Mouse (Mus musculus): ENCODE measurements around the gene Parp12. TPM values are rescaled to one million over a fixed set of nuclear protein-coding genes. Genes with fewer than 3 reads are reported as not detected.
A peak's percentile ranks its signal among the peaks of the same experiment; 100 is the strongest.

The Parp12 gene
- polyA plus RNA-seq, 1 experiment from 2014 or later: 3.1 TPM

DNA sequence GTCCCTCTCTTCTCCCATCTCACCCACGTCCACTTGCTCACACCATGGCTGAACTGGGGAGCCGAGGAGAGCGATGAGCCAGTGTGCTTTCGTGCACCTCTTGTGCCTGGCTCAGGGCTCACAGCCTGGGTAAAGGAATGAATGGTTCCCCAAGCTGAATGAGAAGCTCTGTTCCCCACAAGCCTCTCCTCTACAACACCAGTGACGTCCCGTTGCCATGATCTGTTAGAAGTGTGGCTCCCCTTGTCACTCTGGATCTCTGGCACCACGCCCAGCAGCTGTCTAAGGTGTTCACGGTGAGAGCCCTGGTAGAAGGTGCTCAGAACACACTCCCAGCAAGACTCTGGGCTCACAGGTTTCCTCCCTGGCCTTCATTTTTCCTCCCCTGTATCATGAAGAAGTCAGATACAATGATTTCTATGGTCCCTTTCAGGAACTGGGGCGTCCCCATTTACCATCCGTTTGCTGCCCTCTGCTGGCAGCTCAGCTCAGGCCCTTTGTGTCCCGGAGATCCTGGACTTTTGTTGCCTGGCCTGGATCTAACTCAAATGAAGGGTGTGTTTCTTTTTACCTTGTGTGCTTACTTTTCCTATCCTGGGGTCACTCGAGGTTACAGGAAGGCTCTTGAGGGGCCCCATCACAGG, 51.1 kb downstream of the Parp12 start:
- H3K27me3 ChIP-seq (ENCODE audit: control insufficient read depth, insufficient read depth, low read length): no peaks in the 10 kb centered on the region
- no peak overlapping the region for H3K9ac ChIP-seq (ENCODE audit: low read length)
- no peak overlapping the region for H3K27ac ChIP-seq (ENCODE audit: low read depth, low read length)
- ATAC-seq (replicated peaks; ENCODE audit: low FRiP score) (peak; percentile 39; the same call in 1 of the 2 replicates), DNase-seq (ENCODE audit: low spot score) (peak; percentile 88)
- no peaks in the 10 kb centered on the region for H3K36me3 ChIP-seq (ENCODE audit: control insufficient read depth, insufficient read depth, low read length)
- no peaks in the 10 kb centered on the region for H3K9me3 ChIP-seq (ENCODE audit: control insufficient read depth, low read length)
- H3K4me2 ChIP-seq (ENCODE audit: low read depth, low read length, severe bottlenecking): no peak overlapping the region
- WGBS: 49% methylated on average over 12 of the region's 12 CpGs
- no peaks in the 10 kb centered on the region for H3K4me1 ChIP-seq (replicated peaks; ENCODE audit: control insufficient read depth, insufficient read depth, low read length)
- no peak overlapping the region for H3K4me3 ChIP-seq (ENCODE audit: low read depth, low read length)

DNA sequence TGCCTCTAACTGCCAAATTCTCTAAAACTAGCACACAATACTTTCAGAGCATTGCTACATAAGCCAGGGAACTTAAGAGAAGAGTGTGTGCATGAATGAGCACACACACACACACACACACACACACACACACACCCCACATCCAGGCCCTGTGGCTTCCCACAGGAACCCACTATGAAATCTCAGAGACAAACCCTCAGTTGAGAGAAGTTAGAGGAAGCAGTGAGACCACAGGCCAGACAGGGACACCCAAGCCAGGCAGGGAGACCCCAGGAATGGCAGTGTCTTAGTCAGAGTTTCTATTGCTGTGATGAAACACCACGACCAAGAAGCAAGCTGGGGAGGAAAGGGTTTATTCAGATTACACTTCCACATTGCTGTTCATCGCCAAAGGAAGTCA, 54.6 kb downstream of the Parp12 start:
- Histone ChIP-seq H3K27me3 (ENCODE audit: control insufficient read depth, insufficient read depth, low read length) (no peaks in the 10 kb centered on the region), H3K4me3 (ENCODE audit: low read depth, low read length) (no peak overlapping the region), H3K4me1 (replicated peaks; ENCODE audit: control insufficient read depth, insufficient read depth, low read length) (no peaks in the 10 kb centered on the region), H3K9ac (ENCODE audit: low read length) (no peak overlapping the region), H3K36me3 (ENCODE audit: control insufficient read depth, insufficient read depth, low read length) (no peaks in the 10 kb centered on the region), H3K27ac (ENCODE audit: low read depth, low read length) (no peak overlapping the region), H3K9me3 (ENCODE audit: control insufficient read depth, low read length) (no peaks in the 10 kb centered on the region), H3K4me2 (ENCODE audit: low read depth, low read length, severe bottlenecking) (no peak overlapping the region)
- DNase-seq (ENCODE audit: low spot score) (no peak), ATAC-seq (replicated peaks; ENCODE audit: low FRiP score) (no peak)
- WGBS: 63% methylated on average over 2 of the region's 2 CpGs

DNA sequence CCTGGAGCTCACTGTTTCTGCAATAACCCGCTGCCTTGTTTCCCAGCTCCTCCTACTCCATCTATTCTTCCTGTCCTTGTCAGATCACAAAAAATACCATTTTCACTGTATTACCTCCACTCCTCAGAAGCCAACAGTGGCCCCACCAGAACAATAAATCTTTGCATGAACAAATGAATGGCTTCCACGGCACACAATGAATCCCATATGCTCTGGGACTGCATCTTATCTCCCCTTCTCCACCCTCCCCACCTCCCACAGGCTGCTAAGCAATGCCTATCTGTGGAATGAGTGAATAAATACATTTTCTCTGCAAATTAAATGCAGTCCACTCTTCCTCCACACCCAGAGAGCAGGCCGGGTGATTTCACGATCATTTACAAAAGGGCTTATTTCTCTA, 57.0 kb downstream of the Parp12 start:
- no peak overlapping the region for H3K9ac ChIP-seq (ENCODE audit: low read length)
- WGBS: 59% methylated on average over 4 of the region's 4 CpGs
- H3K27ac ChIP-seq (ENCODE audit: low read depth, low read length): no peak overlapping the region
- no peak overlapping the region for H3K4me2 ChIP-seq (ENCODE audit: low read depth, low read length, severe bottlenecking)
- H3K9me3 ChIP-seq (ENCODE audit: control insufficient read depth, low read length): no peaks in the 10 kb centered on the region
- no peak overlapping the region for H3K4me3 ChIP-seq (ENCODE audit: low read depth, low read length)
- ATAC-seq (replicated peaks; ENCODE audit: low FRiP score): no peak
- DNase-seq (ENCODE audit: low spot score): no peak
- H3K27me3 ChIP-seq (ENCODE audit: control insufficient read depth, insufficient read depth, low read length): no peaks in the 10 kb centered on the region
- H3K4me1 ChIP-seq (replicated peaks; ENCODE audit: control insufficient read depth, insufficient read depth, low read length): no peaks in the 10 kb centered on the region
- no peaks in the 10 kb centered on the region for H3K36me3 ChIP-seq (ENCODE audit: control insufficient read depth, insufficient read depth, low read length)

DNA sequence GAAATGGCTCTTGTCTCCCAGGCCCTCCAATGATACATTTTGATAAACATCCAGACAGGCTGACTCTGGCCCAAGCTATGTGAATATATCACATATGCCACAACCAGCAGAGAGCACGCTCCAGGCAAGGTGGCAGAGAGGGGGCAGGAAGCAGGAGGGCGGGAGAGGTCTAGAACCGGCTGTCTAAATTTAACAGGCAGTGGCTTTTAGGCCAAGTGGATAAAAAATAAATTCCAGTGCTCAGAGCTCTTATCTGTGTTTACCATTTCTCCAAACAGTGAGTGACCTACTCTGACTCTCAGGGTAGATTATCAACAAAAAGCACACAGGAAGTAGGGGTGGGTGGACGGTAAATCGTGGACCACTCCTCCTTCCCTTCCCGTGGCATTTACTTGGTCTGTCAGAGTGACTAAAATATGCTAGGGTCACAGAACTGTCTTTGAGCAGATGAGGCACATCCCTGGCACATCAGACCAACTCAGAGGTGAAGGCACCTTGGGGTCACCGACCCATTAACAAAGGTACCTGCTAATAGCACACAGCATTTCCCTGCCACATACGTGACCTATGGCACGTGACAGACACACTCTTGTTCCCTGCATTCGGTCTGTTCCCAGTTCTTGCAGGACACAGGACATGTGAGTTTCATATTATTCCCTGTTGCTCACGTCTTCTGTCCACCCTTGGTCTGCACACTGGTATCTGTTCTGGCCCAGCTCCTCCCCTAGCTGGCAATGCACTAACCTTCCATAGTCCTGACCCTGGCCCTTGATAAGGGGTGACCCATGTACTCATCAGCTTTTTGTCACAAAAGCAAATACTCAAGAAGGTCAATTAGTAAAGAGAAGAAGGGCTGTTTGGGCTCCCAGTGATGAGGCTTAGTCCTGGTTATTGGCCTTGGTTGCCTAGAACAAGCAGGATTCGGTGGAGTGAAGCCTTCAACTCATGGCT, 58.3 kb downstream of the Parp12 start:
- H3K27ac ChIP-seq (ENCODE audit: low read depth, low read length): no peak overlapping the region
- 86% methylated on average over 12 of the region's 12 CpGs for WGBS
- H3K4me2 ChIP-seq (ENCODE audit: low read depth, low read length, severe bottlenecking): no peak overlapping the region

DNA sequence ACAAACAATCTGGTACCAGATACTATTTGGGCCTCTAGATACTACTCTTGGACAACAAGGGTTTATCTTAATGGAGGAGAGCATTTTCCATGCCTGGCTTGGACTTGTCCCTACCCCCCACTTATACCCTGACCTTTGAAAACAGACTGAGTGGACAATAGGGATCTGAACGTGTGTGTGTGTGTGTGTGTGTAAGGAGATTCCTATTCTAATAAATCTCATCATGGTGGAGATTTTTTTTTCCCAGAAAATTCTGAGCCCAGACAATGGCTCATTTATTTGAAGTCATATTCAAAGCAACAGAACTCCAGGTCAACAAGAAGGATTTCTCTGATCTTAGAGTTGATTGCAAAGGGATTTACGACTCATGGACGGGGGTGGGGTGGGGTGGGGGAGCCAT, 59.2 kb downstream of the Parp12 start:
- Histone ChIP-seq H3K9ac (ENCODE audit: low read length) (no peak overlapping the region), H3K27me3 (ENCODE audit: control insufficient read depth, insufficient read depth, low read length) (no peaks in the 10 kb centered on the region), H3K4me2 (ENCODE audit: low read depth, low read length, severe bottlenecking) (no peak overlapping the region), H3K9me3 (ENCODE audit: control insufficient read depth, low read length) (no peaks in the 10 kb centered on the region), H3K36me3 (ENCODE audit: control insufficient read depth, insufficient read depth, low read length) (no peaks in the 10 kb centered on the region), H3K27ac (ENCODE audit: low read depth, low read length) (no peak overlapping the region), H3K4me1 (replicated peaks; ENCODE audit: control insufficient read depth, insufficient read depth, low read length) (no peaks in the 10 kb centered on the region), H3K4me3 (ENCODE audit: low read depth, low read length) (no peak overlapping the region)
- ATAC-seq (replicated peaks; ENCODE audit: low FRiP score) (no peak), DNase-seq (ENCODE audit: low spot score) (no peak)
- 77% methylated on average over 3 of the region's 3 CpGs for WGBS

More for the DNA sequence above, 58.3 kb downstream of the Parp12 start:
- H3K4me3 ChIP-seq (ENCODE audit: low read depth, low read length): no peak overlapping the region
- ATAC-seq (replicated peaks; ENCODE audit: low FRiP score): no peak
- no peaks in the 10 kb centered on the region for H3K9me3 ChIP-seq (ENCODE audit: control insufficient read depth, low read length)
- no peaks in the 10 kb centered on the region for H3K36me3 ChIP-seq (ENCODE audit: control insufficient read depth, insufficient read depth, low read length)
- no peak for DNase-seq (ENCODE audit: low spot score)
- no peak overlapping the region for H3K9ac ChIP-seq (ENCODE audit: low read length)
- H3K27me3 ChIP-seq (ENCODE audit: control insufficient read depth, insufficient read depth, low read length): no peaks in the 10 kb centered on the region
- no peaks in the 10 kb centered on the region for H3K4me1 ChIP-seq (replicated peaks; ENCODE audit: control insufficient read depth, insufficient read depth, low read length)

DNA sequence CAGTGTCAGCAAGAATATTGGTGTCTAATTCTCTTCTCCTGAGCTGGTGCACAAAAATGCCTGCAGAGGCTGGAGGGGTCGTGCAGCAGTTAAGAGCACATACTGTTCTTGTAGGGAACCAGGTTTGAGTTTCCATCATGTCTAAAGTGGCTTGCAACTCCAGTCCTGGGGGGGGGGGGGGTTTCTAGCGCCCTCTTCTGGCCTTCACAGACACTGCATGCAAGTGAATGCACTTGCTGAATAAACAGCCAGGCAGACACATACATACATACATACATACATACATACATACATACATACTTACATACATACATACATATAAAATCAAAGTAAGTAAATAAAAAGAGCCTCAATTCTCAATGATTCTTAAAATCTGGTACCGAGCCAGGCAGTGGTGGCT, 59.8 kb downstream of the Parp12 start:
- no peak overlapping the region for H3K27ac ChIP-seq (ENCODE audit: low read depth, low read length)
- ATAC-seq (replicated peaks; ENCODE audit: low FRiP score) (no peak), DNase-seq (ENCODE audit: low spot score) (peak; percentile 66)
- H3K36me3 ChIP-seq (ENCODE audit: control insufficient read depth, insufficient read depth, low read length): no peaks in the 10 kb centered on the region
- 65% methylated on average over 3 of the region's 3 CpGs for WGBS
- no peak overlapping the region for H3K9ac ChIP-seq (ENCODE audit: low read length)
- H3K9me3 ChIP-seq (ENCODE audit: control insufficient read depth, low read length): no peaks in the 10 kb centered on the region
- no peak overlapping the region for H3K4me2 ChIP-seq (ENCODE audit: low read depth, low read length, severe bottlenecking)
- H3K27me3 ChIP-seq (ENCODE audit: control insufficient read depth, insufficient read depth, low read length): no peaks in the 10 kb centered on the region
- no peak overlapping the region for H3K4me3 ChIP-seq (ENCODE audit: low read depth, low read length)
- no peaks in the 10 kb centered on the region for H3K4me1 ChIP-seq (replicated peaks; ENCODE audit: control insufficient read depth, insufficient read depth, low read length)

DNA sequence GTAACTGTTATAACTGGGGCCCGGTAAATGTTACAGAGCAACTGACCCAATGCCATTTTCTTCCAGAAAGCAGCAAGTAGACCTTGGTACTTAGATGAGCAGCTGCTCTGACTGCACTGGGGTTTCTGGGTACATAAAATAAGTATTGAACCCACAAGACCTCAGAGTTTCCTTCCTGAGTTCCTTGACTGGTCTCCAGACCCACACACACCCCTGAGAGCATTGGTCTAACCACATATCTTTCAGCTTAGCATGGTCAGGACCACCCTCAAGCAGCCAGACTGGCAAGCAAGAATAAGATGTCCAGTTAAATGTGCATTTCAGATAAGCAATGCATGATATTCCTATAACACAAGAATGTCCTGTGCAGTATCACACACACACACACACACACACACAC, 61.0 kb downstream of the Parp12 start:
- H3K36me3 ChIP-seq (ENCODE audit: control insufficient read depth, insufficient read depth, low read length): no peaks in the 10 kb centered on the region
- 100% methylated on average over 1 of the region's 1 CpGs for WGBS
- H3K9ac ChIP-seq (ENCODE audit: low read length): no peak overlapping the region
- no peaks in the 10 kb centered on the region for H3K9me3 ChIP-seq (ENCODE audit: control insufficient read depth, low read length)
- ATAC-seq (replicated peaks; ENCODE audit: low FRiP score) (no peak), DNase-seq (ENCODE audit: low spot score) (no peak)
- no peak overlapping the region for H3K27ac ChIP-seq (ENCODE audit: low read depth, low read length)
- H3K4me2 ChIP-seq (ENCODE audit: low read depth, low read length, severe bottlenecking): no peak overlapping the region
- H3K27me3 ChIP-seq (ENCODE audit: control insufficient read depth, insufficient read depth, low read length): no peaks in the 10 kb centered on the region
- no peak overlapping the region for H3K4me3 ChIP-seq (ENCODE audit: low read depth, low read length)
- H3K4me1 ChIP-seq (replicated peaks; ENCODE audit: control insufficient read depth, insufficient read depth, low read length): no peaks in the 10 kb centered on the region

DNA sequence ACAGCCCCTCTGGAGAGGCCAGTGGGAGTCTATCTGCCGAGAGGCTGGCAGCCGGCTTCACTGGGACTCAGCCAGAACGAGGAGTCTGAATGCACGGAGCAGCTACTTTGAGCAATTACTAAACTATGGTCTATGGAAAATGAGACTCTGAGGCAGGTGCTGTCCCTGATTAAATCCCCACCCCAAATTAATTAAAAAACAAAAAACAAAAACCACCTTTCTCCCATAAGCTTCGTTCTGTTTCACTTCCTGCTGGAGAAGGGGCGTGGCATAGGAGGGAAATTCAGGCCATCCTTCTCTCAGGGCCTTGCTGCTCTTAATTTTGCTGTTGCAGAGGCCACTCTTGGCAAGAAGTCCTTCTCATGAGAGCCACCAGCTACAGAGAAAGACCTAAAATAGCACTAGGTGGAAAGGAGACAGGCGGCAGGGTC, 62.3 kb downstream of the Parp12 start:
- Histone ChIP-seq H3K4me2 (ENCODE audit: low read depth, low read length, severe bottlenecking) (no peak overlapping the region), H3K27me3 (ENCODE audit: control insufficient read depth, insufficient read depth, low read length) (no peaks in the 10 kb centered on the region), H3K9ac (ENCODE audit: low read length) (no peak overlapping the region), H3K36me3 (ENCODE audit: control insufficient read depth, insufficient read depth, low read length) (no peaks in the 10 kb centered on the region), H3K27ac (ENCODE audit: low read depth, low read length) (no peak overlapping the region), H3K4me1 (replicated peaks; ENCODE audit: control insufficient read depth, insufficient read depth, low read length) (no peaks in the 10 kb centered on the region), H3K9me3 (ENCODE audit: control insufficient read depth, low read length) (no peaks in the 10 kb centered on the region), H3K4me3 (ENCODE audit: low read depth, low read length) (no peak overlapping the region)
- WGBS: 57% methylated on average over 7 of the region's 7 CpGs
- ATAC-seq (replicated peaks; ENCODE audit: low FRiP score) (no peak), DNase-seq (ENCODE audit: low spot score) (no peak)

All from forebrain, embryonic 11.5 days (tissue).